Comparison of ENCODE assay signal across 7 mouse cellular contexts in genomic region chr2:164979749-164980148, GRCm38 (mm10). TPM values are rescaled to one million over a fixed set of nuclear protein-coding genes. Genes with fewer than 3 reads are reported as not detected.
DNase-seq lines count a peak whose midpoint lies in the region; TF ChIP-seq lines count a peak whose summit lies in the region.

No protein-coding gene starts in this region.

- no peak for TF ChIP-seq POLR2A in lung, adult 2 months (IDR thresholded peaks at IDR 0.05; ENCODE audit: borderline replicate concordance, extremely low read depth, low read depth, low read length)

- WGBS in lung, adult 2 months, result 21% methylated on average over 7 of the region's 7 CpGs

- H3K4me1 ChIP-seq in lung, adult 2 months (ENCODE audit: control insufficient read depth, insufficient read depth, low read length), result no peaks in the 10 kb centered on the region

- H3K4me3 ChIP-seq in lung, adult 2 months (replicated peaks; ENCODE audit: extremely low read depth, low read depth, low read length), result no peak overlapping the region

- peak; percentile 36 for DNase-seq in lung, adult 2 months
- no peak for DNase-seq in lung, adult 18-20 months
- DNase-seq in ZHBTc4 (ENCODE audit: low read depth, low spot score), result peak; percentile 84
- DNase-seq in embryo, embryonic 9.5 days (ENCODE audit: extremely low spot score), result peak; percentile 58
- DNase-seq in mesoderm, embryonic 11.5 days (ENCODE audit: low read depth, low spot score), result peak; percentile 85
- DNase-seq in frontal cortex, postnatal 10 days (ENCODE audit: low spot score in 2 of 2), result no peak
- no peak for DNase-seq in left cerebral cortex, adult 8-10 months (ENCODE audit: low spot score in 2 of 2)

- TF ChIP-seq CTCF in lung, adult 2 months (IDR thresholded peaks at IDR 0.05; ENCODE audit: insufficient read depth, low read length), result no peak

RNA-seq across cellular contexts. Expression of gene Slc12a5, which starts 19.1 kb away (rescaled TPM):
- 3.6 and 3.9 TPM in 2 replicates for polyA plus RNA-seq in lung, adult 2 months (2012; rRNA removed)
- 100 to 1,000 TPM; 509 to 530 (median 524) TPM for total RNA-seq in left cerebral cortex, adult 8-10 months (2022)

RNA-seq across cellular contexts. Expression of gene Mmp9, which starts 39.2 kb away (rescaled TPM):
- polyA plus RNA-seq in lung, adult 2 months (2012; rRNA removed), result 12.4 and 13.4 TPM in 2 replicates
- 1 to 10 TPM in 3 of 4 experiments, under 1 TPM in 1; 0.87 to 2.5 (median 1.5) TPM for total RNA-seq in left cerebral cortex, adult 8-10 months (2022)

RNA-seq across cellular contexts. Expression of gene Ncoa5, which starts 54.9 kb away (rescaled TPM):
- polyA plus RNA-seq in lung, adult 2 months (2012; rRNA removed), result 27.7 and 29.1 TPM in 2 replicates
- total RNA-seq in left cerebral cortex, adult 8-10 months (2022), result 10 to 100 TPM; 41.4 to 50.4 (median 44.6) TPM

Comparison
In these comparisons a context has a peak if more than half of its experiments do, and no peak if none do; other contexts are left out.
1. DNase-seq: peak in lung, adult 2 months (single experiment), ZHBTc4 (single experiment), embryo, embryonic 9.5 days (single experiment) and mesoderm, embryonic 11.5 days (single experiment); none in lung, adult 18-20 months (0 of 2), frontal cortex, postnatal 10 days (0 of 2) and left cerebral cortex, adult 8-10 months (0 of 2).